Mouse (Mus musculus) CH12.LX (cell line): ENCODE measurements around the gene Faap24. TPM values are rescaled to one million over a fixed set of nuclear protein-coding genes. Genes with fewer than 3 reads are reported as not detected.

Experiments used
- DNase-seq: peaks from one replicate; pipeline ENCODE4 v3.0.0-alpha.2; 2013; ENCODE audit errors: extremely low read depth
- H3K27ac ChIP-seq: 2 replicates; pipeline ENCODE4 v1.5.1; 2012; ENCODE audit warnings: low read depth, mild to moderate bottlenecking, control low read depth, moderate library complexity; ENCODE audit not compliant: insufficient read depth
- H3K27me3 ChIP-seq: replicated peaks from 2 replicates; pipeline ENCODE3; 2012; ENCODE audit warnings: inconsistent platforms
- H3K36me3 ChIP-seq, 2 experiments: replicated peaks in 1 of 2; 2 replicates each; pipeline versions ENCODE3 to v1.6.1; 2012; ENCODE audit warnings: inconsistent platforms in 1 of 2, low read length in 1 of 2, mild to moderate bottlenecking in 1 of 2, mixed read lengths in 1 of 2, moderate library complexity in 1 of 2; ENCODE audit not compliant: control insufficient read depth in 1 of 2, insufficient read depth in 1 of 2
- H3K4me1 ChIP-seq, 2 experiments: 2 replicates each; pipeline ENCODE4 v1.6.1; 2012; ENCODE audit warnings: inconsistent platforms in 1 of 2, moderate library complexity in 1 of 2; ENCODE audit not compliant: insufficient read depth in 2 of 2, control insufficient read depth in 1 of 2
- H3K4me2 ChIP-seq: 2 replicates; pipeline ENCODE4 v1.6.1; 2012; ENCODE audit warnings: low read depth, mild to moderate bottlenecking, control low read depth; ENCODE audit not compliant: poor library complexity, insufficient read depth, severe bottlenecking
- H3K4me3 ChIP-seq, 3 experiments: fragments of 150-350 bp in 1 of 3; sonication (generic) in 1 of 3; replicated peaks in 1 of 3; 2 replicates each; pipeline versions ENCODE3 to v1.5.1; 2011 to 2012; ENCODE audit warnings: low read depth in 2 of 3, low read length in 2 of 3, mild to moderate bottlenecking in 2 of 3, moderate library complexity in 2 of 3, control low read depth in 1 of 3, improper control_type of control experiment in 1 of 3, inconsistent platforms in 1 of 3, mixed read lengths in 1 of 3; ENCODE audit not compliant: poor library complexity in 1 of 3
- H3K79me2 ChIP-seq: replicated peaks from 2 replicates; pipeline ENCODE4 v1.6.1; 2012; ENCODE audit warnings: mild to moderate bottlenecking, moderate library complexity; ENCODE audit not compliant: control insufficient read depth, poor library complexity, insufficient read depth, severe bottlenecking; ENCODE audit errors: extremely low read depth
- H3K9ac ChIP-seq: 2 replicates; pipeline ENCODE4 v1.6.1; 2012; ENCODE audit warnings: low read depth, mild to moderate bottlenecking, control low read depth, moderate library complexity; ENCODE audit not compliant: insufficient read depth
- H3K9me3 ChIP-seq: replicated peaks from 2 replicates; pipeline ENCODE3; 2012; ENCODE audit warnings: low read length, inconsistent platforms, mixed read lengths
- BHLHE40 ChIP-seq: IDR thresholded peaks from 2 replicates; pipeline ENCODE4 v1.6.1; 2011; ENCODE audit warnings: mild to moderate bottlenecking, low read depth, low read length, improper control_type of control experiment
- CHD1 ChIP-seq: IDR thresholded peaks from 2 replicates; pipeline ENCODE4 v1.6.1; 2012; ENCODE audit warnings: low read depth, low read length, improper control_type of control experiment, inconsistent platforms
- HCFC1 ChIP-seq: IDR thresholded peaks from 2 replicates; pipeline ENCODE4 v1.6.1; 2012; ENCODE audit warnings: low read depth, mild to moderate bottlenecking, inconsistent platforms, low read length, improper control_type of control experiment
- JUND ChIP-seq: conservative IDR thresholded peaks from 2 replicates; pipeline ENCODE4 v1.6.1; 2011; ENCODE audit warnings: low read depth, low read length, improper control_type of control experiment
- MAX ChIP-seq: IDR thresholded peaks from 2 replicates; pipeline ENCODE4 v1.6.1; 2011; ENCODE audit warnings: low read length, improper control_type of control experiment
- MEF2A ChIP-seq: IDR thresholded peaks from 2 replicates; pipeline ENCODE4 v1.6.1; 2014; ENCODE audit warnings: low read depth, mild to moderate bottlenecking, inconsistent platforms, low read length, improper control_type of control experiment, borderline replicate concordance
- MXI1 ChIP-seq: IDR thresholded peaks from 2 replicates; pipeline ENCODE4 v1.6.1; 2011; ENCODE audit warnings: mild to moderate bottlenecking, low read depth, low read length, improper control_type of control experiment
- MYC ChIP-seq: IDR thresholded peaks from 2 replicates; pipeline ENCODE4 v1.6.1; 2011; ENCODE audit warnings: low read depth, mild to moderate bottlenecking, improper control_type of control experiment, low read length
- NELFE ChIP-seq: IDR thresholded peaks from 2 replicates; pipeline ENCODE4 v1.6.1; 2011; ENCODE audit warnings: low read depth, low read length, improper control_type of control experiment
- PAX5 ChIP-seq: IDR thresholded peaks from 2 replicates; pipeline ENCODE4 v1.6.1; 2012; ENCODE audit warnings: low read length, inconsistent platforms, mixed read lengths
- POLR2AphosphoS2 ChIP-seq: IDR thresholded peaks from 2 replicates; pipeline ENCODE4 v1.6.1; 2011; ENCODE audit warnings: low read depth, low read length, improper control_type of control experiment
- RAD21 ChIP-seq: IDR thresholded peaks from 2 replicates; pipeline ENCODE4 v1.6.1; 2011; ENCODE audit warnings: low read depth, mild to moderate bottlenecking, low read length, improper control_type of control experiment, moderate library complexity
- SIN3A ChIP-seq: IDR thresholded peaks from 2 replicates; pipeline ENCODE4 v1.6.1; 2012; ENCODE audit warnings: low read length, improper control_type of control experiment, inconsistent platforms
- SMC3 ChIP-seq: IDR thresholded peaks from 2 replicates; pipeline ENCODE4 v1.6.1; 2011; ENCODE audit warnings: low read depth, low read length, improper control_type of control experiment
- TBP ChIP-seq: conservative IDR thresholded peaks from 2 replicates; pipeline ENCODE4 v1.6.1; 2011; ENCODE audit warnings: low read depth, low read length, improper control_type of control experiment
- USF2 ChIP-seq: conservative IDR thresholded peaks from 2 replicates; pipeline ENCODE4 v1.6.1; 2011; ENCODE audit warnings: low read depth, low read length, improper control_type of control experiment
- ZNF384 ChIP-seq: IDR thresholded peaks from 2 replicates; pipeline ENCODE4 v1.6.1; 2012; ENCODE audit warnings: low read depth, low read length, improper control_type of control experiment, inconsistent platforms
- dilution Hi-C: fragments of 300-500 bp; cut with MboI; formaldehyde crosslinking; loops from 2 replicates; pipeline ENCODE4 v1.14.3; 2020; ENCODE audit warnings: low sequenced_read_pairs; ENCODE audit not compliant: extremely low pct_unique_long_range_greater_than_20kb, extremely low pct_ligation_motif_present
- in situ Hi-C: fragments of 300-500 bp; cut with MboI; formaldehyde crosslinking; loops from 3 replicates; pipeline ENCODE4 v1.14.3; 2019; ENCODE audit warnings: low sequenced_read_pairs, low pct_ligation_motif_present, low pct_unique_long_range_greater_than_20kb, mixed read lengths
- polyA plus RNA-seq: library from polyadenylated mRNA; unstranded; fragments of >175 nt; gene quantifications from 2 replicates; pipeline ENCODE4 v1.2.1, GENCODE M21; 2012; ENCODE audit warnings: low read depth; ENCODE audit not compliant: insufficient read length
- total RNA-seq, 2 experiments: library from RNA; depleted of rRNA; stranded (reverse); fragments of 300-350 nt in 1 of 2; fragments of >200 nt in 1 of 2; gene quantifications; 2 replicates each; pipeline ENCODE4 v1.2.3; 2012 to 2014

Faap24 gene
- total and polyA plus RNA-seq, 3 experiments = 17.6 to 55.1 (median 23.1) TPM

- no peak for DNase-seq
- H3K27ac ChIP-seq = no peak overlapping the region
- no peaks in the 10 kb centered on the region for H3K79me2 ChIP-seq
- H3K4me3 ChIP-seq = no peak overlapping the region
- dilution Hi-C loops = no loop called here
- TF ChIP-seq SIN3A (no peak), NELFE (no peak), MYC (no peak), USF2 (no peak), HCFC1 (no peak), JUND (no peak), TBP (no peak), ZNF384 (no peak), MEF2A (no peak), SMC3 (no peak), MXI1 (no peak), RAD21 (no peak), MAX (no peak), PAX5 (no peak)
- H3K27me3 ChIP-seq = no peaks in the 10 kb centered on the region
- H3K9ac ChIP-seq = no peak overlapping the region
- peaks cover 11 to 21% of the 10 kb centered on the region in 2 experiments for H3K4me1 ChIP-seq
- H3K36me3 ChIP-seq = no peaks in the 10 kb centered on the region
- no peaks in the 10 kb centered on the region for H3K9me3 ChIP-seq
- in situ Hi-C loops = loop anchor here (25.0 kb wide), 1 partner anchor 186 kb away; the partner anchor contains the start of gene Nudt19
- H3K4me2 ChIP-seq = no peak overlapping the region
These were observed 20.0 kb downstream of the Faap24 start for GRCm38 (mm10) chr7:35376623-35377022.

GRCm38 (mm10) chr7:35374265-35374664, 22.4 kb downstream of the Faap24 start:
- no peak overlapping the region for H3K9ac ChIP-seq
- H3K4me1 ChIP-seq = peaks cover 6 to 11% of the 10 kb centered on the region in 2 experiments
- H3K27me3 ChIP-seq = no peaks in the 10 kb centered on the region
- H3K79me2 ChIP-seq = no peaks in the 10 kb centered on the region
- H3K4me2 ChIP-seq = no peak overlapping the region
- dilution Hi-C loops = no loop called here
- DNase-seq = no peak
- no peak for TF ChIP-seq CHD1
- TF ChIP-seq BHLHE40 = 0 out of 2 replicates have a peak, but pooled peaks have one; percentile 30
- TF ChIP-seq POLR2AphosphoS2 = no peak
- peaks cover 1% of the 10 kb centered on the region for H3K9me3 ChIP-seq
- H3K27ac ChIP-seq = no peak overlapping the region
- no peaks in the 10 kb centered on the region for H3K36me3 ChIP-seq
- in situ Hi-C loops = no loop called here
- H3K4me3 ChIP-seq = no peak overlapping the region
